Mouse (Mus musculus): ENCODE results near the gene Rab21.
A peak's percentile ranks its signal among the peaks of the same experiment; 100 is the strongest.

Gene Rab21

GRCm38 (mm10) chr10:115315473-115316171 is at the start of gene Rab21:
Rab21 (minus strand) TSS chr10:115315594.
- DNase-seq, result peak; percentile 96 to 99

- DNase-seq, result peak; percentile 34 to 55
These were observed 47.8 kb upstream of the Rab21 start for GRCm38 (mm10) chr10:115363151-115363550.

GRCm38 (mm10) chr10:115362623-115362964 is 47.2 kb upstream of the Rab21 start:
- DNase-seq, result no peak

- peak; percentile 92 to 95 for DNase-seq
These were observed 46.6 kb upstream of the Rab21 start, which contains the start of gene Tmem19 for GRCm38 (mm10) chr10:115361840-115362622. Tmem19 (minus strand) TSS chr10:115362501.

GRCm38 (mm10) chr10:115359066-115359465 is 43.7 kb upstream of the Rab21 start:
- no peak for DNase-seq

GRCm38 (mm10) chr10:115358216-115358919 is 43.0 kb upstream of the Rab21 start:
- no peak for DNase-seq

GRCm38 (mm10) chr10:115356106-115356505 is 40.7 kb upstream of the Rab21 start:
- no peak for DNase-seq

- no peak for DNase-seq
These were observed 39.6 kb upstream of the Rab21 start for GRCm38 (mm10) chr10:115355016-115355415.

- DNase-seq, result no peak
These were observed 39.2 kb upstream of the Rab21 start for GRCm38 (mm10) chr10:115354553-115354952.

- no peak for DNase-seq
These were observed 35.5 kb upstream of the Rab21 start for GRCm38 (mm10) chr10:115350810-115351397.

- no peak for DNase-seq
These were observed 34.1 kb upstream of the Rab21 start for GRCm38 (mm10) chr10:115349509-115349908.

GRCm38 (mm10) chr10:115349029-115349428 is 33.6 kb upstream of the Rab21 start:
- no peak for DNase-seq

GRCm38 (mm10) chr10:115348131-115348530 is 32.7 kb upstream of the Rab21 start:
- no peak for DNase-seq

- no peak for DNase-seq
These were observed 31.1 kb upstream of the Rab21 start for GRCm38 (mm10) chr10:115346444-115346843.

GRCm38 (mm10) chr10:115342771-115343425 is 27.5 kb upstream of the Rab21 start:
- no peak for DNase-seq

GRCm38 (mm10) chr10:115339820-115340328 is 24.5 kb upstream of the Rab21 start:
- no peak for DNase-seq

GRCm38 (mm10) chr10:115336901-115337300 is 21.5 kb upstream of the Rab21 start:
- no peak for DNase-seq

GRCm38 (mm10) chr10:115333528-115333927 is 18.1 kb upstream of the Rab21 start:
- no peak for DNase-seq

GRCm38 (mm10) chr10:115332997-115333396 is 17.6 kb upstream of the Rab21 start:
- no peak for DNase-seq

GRCm38 (mm10) chr10:115332420-115332952 is 17.1 kb upstream of the Rab21 start:
- DNase-seq, result no peak

GRCm38 (mm10) chr10:115329010-115329530 is 13.7 kb upstream of the Rab21 start:
- DNase-seq, result no peak

GRCm38 (mm10) chr10:115328514-115328913 is 13.1 kb upstream of the Rab21 start:
- DNase-seq, result peak; percentile 41 to 48
